Mouse (Mus musculus): ENCODE results near the gene Cfap46.
"Not testable (repeated sequence)": the region's sequence is repeated elsewhere in the genome, so short reads cannot be mapped to it uniquely, and the experiment has no call there.

The Cfap46 gene

DNA sequence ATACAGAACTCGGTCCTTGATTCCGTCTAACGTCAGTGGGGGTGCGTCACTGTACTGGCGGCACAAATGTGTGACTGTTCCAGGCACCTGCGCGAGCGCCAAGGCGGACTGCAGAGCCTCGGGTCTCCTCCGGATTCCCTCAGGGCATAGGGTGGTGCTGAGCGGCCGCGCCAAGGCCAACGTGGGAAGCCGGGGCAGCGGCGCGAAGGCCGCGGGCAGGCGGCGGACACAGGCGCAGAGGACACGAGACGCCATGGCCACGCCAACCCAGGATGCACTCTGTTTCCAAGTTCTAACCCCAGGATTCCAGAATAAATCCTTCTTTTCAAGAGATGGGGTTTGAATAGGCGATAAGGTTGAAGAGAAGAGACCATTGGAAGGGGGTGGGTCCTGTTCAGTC, 23.7 kb downstream of the Cfap46 start:
- not testable (repeated sequence) for DNase-seq (ENCODE audit: low spot score)

- DNase-seq (ENCODE audit: low spot score), result no peak
Measured at GRCm38 (mm10) chr7:139649698-139650097, 33.9 kb downstream of the Cfap46 start.

DNA sequence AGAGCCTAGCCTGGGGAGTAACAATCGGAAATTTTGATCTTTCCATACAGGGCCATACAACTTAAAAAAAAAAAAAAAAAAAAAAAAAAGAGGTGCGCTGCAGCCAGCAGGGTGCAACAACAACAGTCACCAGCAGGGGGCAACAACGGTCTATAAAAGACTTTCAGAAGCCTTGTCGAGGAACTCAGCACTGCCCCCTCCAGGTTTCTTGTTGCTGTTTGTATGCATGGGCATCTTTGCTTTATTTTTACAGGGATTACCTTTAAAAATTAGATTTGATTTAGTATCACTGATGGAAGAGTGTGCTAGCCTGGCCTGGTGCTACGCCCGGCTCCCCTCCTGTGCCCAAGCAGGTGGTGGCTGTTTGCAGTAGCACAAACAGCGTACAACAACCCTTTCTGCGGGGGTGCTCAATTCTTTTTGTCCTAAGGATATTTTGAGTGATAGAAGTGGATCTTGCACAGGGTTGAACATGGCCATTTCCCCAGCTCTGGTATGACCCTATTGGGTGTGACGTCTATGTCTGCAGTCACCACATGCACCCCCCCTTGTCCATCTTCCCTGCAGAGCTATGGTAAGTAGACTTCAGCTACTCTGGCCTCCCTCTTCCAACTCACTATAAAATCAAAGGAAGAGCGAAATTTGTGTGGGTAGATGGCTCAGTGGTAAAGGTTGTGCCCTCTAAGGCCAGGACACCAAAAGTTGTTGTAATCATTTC, 35.4 kb downstream of the Cfap46 start:
- peak; percentile 84 for DNase-seq (ENCODE audit: low spot score)

GRCm38 (mm10) chr7:139633393-139633792, 50.2 kb downstream of the Cfap46 start:
- DNase-seq (ENCODE audit: low spot score), result no peak

DNA sequence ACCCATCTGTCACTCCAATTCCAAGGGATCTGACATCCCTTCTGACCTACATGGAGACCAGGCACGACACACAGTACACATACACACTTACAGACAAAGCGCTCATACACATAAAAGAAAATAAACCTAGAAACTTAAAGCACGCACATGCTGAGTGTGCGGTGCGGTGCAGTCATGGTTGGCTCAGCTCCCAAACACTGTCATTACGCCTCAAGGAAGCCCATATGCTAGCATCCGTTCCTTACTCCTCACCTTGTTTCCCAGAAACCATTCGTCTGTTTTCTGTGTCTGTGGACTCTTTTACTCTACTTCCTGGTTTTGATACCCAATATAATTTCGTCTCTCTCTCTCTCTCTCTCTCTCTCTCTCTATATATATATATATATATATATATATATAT, 58.5 kb downstream of the Cfap46 start:
- no peak for DNase-seq (ENCODE audit: low spot score)

- DNase-seq (ENCODE audit: low spot score), result no peak
Measured at GRCm38 (mm10) chr7:139622568-139622967, 61.0 kb downstream of the Cfap46 start.

DNA sequence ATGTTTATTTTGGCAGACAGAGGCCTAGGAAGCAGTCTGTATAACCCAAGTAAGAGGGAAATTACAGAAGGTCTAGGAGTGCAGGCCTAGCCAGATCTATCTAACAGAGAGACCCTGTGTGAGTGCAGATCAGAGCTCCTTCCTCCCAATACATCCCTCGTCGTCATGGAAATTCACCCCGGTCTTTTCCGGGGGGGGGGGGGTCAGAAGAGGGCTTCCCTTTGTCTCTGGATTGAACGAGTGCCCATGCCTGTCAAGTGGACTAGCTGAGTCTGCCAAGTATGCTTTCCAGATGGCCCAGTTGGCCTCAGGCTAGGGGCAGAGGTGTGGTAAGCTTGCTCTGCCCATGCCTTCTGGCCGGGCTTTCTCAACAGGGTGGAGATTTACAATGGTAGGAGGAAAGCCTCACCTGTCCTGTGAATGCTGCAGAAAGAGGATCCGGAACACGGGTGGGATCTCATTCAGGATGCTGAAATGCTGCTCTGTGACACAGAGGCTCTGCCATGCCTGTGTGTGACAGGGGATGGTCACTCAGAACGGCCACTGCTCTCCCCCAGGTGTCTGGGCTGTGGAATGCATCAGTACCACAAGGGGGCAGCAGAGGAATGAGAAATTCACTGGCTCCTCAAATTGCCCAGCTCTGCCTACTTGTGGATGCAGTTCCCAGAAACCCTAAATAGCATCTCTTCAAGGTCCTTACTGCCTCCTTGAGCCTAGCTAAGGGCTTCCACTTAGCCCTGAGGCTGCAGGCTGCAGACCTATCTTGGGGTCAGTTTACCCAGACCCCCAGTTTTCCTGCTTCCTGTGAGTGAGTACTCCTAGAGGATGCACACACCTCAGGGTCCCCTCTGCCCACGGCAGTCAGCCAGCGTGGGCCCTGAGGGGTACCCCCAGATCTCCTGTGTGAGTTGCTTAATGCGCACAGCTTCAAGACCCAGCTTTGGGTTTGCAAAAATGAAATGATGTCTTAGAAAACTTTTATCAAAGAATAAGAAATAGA, 67.5 kb downstream of the Cfap46 start:
- peak; percentile 17 for DNase-seq (ENCODE audit: low spot score)

DNA sequence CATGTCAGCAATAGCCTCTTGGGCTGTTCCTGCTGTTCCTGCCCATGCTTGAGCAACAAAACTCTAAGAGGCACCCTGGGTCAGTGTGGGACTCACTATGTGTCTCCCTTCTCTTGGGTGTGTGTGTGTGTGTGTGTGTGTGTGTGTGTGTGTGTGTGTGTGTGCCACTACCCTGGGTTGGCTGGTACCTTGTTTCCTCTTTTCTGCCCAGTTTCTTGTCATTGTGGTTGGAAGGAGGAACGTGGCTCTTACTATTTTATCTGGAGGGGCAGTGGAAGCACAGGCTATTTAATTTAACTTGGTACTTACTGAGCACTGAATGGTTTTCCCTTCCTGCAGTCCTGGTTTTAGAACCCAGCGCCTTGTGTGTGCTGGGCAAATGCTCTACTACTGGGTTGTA, 73.3 kb downstream of the Cfap46 start:
- no peak for DNase-seq (ENCODE audit: low spot score)

- DNase-seq (ENCODE audit: low spot score), result no peak
Measured at GRCm38 (mm10) chr7:139595862-139596261, 87.8 kb downstream of the Cfap46 start.

- DNase-seq (ENCODE audit: low spot score), result no peak
Measured at GRCm38 (mm10) chr7:139595311-139595710, 88.3 kb downstream of the Cfap46 start.

GRCm38 (mm10) chr7:139591311-139591710, 92.3 kb downstream of the Cfap46 start:
- no peak for DNase-seq (ENCODE audit: low spot score)

DNA sequence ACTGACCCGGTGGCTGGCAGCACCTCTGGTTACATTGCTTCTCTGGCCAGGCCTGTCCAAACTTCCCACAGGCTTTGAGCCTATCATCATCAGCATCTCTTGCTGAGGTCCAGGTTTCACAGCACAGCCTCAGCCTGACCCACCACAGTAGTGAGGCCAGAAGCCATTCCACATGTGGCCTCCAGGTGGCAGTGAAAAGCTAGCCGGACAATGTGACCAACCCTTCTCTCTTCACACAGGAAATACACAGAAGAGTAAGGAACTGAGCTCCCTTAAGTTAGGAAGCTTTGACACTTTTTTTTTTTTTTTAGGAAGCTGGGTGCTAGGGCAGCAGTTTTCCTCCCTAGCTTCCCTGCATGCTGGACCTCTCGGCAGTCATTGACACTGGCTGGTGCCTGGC, 93.3 kb downstream of the Cfap46 start:
- peak; percentile 17 for DNase-seq (ENCODE audit: low spot score)

GRCm38 (mm10) chr7:139587919-139588318, 95.7 kb downstream of the Cfap46 start:
- DNase-seq (ENCODE audit: low spot score), result no peak

GRCm38 (mm10) chr7:139585183-139585821, 98.3 kb downstream of the Cfap46 start:
- no peak for DNase-seq (ENCODE audit: low spot score)

- DNase-seq (ENCODE audit: low spot score), result no peak
Measured at GRCm38 (mm10) chr7:139584221-139585175, 99.1 kb downstream of the Cfap46 start.

DNA sequence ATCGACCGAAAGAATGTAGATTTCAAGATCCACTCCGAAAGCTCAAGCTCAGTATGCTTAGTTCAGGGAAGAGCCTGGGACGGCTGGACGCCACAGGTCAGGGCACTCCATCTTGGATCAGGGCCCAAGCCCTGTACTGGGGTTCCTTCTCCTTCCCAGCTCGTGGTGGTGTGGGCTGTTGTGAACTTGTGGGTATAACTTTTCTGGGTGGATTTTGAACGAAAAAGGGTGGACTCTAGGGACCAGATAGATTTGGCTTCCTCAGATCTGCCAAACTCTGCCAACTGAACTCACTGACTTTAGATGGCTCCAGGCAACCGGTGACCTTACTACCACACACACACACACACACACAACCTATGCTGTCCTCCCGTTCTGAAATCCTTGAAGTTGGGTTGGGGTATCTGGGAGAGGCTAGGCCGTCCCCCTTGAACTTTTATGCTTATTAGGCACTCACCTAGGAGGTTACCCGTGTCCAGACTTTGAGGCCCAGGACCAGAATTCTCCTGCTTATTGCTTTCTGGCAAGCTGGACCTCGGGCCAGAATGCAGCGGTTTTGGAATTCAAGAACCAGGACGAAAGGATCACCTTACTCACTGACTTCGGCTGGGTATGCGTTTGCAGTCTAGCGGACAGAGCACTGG, 100.4 kb downstream of the Cfap46 start:
- DNase-seq (ENCODE audit: low spot score), result no peak

DNA sequence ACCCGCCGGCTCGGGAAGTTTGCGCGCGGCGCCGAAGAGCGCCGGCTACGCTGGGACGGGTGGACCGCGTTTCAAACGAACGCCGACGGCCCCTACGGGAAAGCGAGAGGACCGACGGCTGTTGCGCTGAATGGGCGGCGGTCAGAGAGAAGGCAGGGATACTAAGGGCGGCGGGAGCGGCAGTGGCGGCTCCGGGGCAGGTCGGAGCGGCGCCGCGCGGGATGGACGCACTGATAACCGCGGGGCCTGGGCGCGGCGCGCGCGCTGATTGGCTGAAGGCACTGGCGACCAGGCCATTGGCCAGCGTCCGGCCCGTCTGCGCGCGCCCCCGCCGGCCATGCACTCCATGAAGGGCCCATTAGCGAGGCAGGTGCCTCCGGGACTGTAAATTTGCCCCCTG, 101.0 kb downstream of the Cfap46 start, which contains the start of gene Nkx6-2:
Gene Nkx6-2 (minus strand): TSS at position 203 of the 400 bp plus-strand sequence.
- peak; percentile 48 for DNase-seq (ENCODE audit: low spot score)

- DNase-seq (ENCODE audit: low spot score), result no peak
Measured at GRCm38 (mm10) chr7:139581801-139582571, 101.6 kb downstream of the Cfap46 start.

- DNase-seq (ENCODE audit: low spot score), result no peak
Measured at GRCm38 (mm10) chr7:139580851-139581775, 102.5 kb downstream of the Cfap46 start.

All from testis, postnatal 14 days (tissue).